Mouse (Mus musculus) hematopoietic stem cell, adult 5-6 weeks (primary cell): ENCODE measurements around the gene Pdcd1lg2. TPM values are rescaled to one million over a fixed set of nuclear protein-coding genes. Genes with fewer than 3 reads are reported as not detected.

Source experiments
- ATAC-seq, 2 experiments: fragments of 125-278 bp in 1 of 2; replicated peaks in 1 of 2; 2 replicates each; pipeline ENCODE4 v1.8.0; 2016 to 2017; ENCODE audit warnings: inconsistent platforms in 2 of 2, mild to moderate bottlenecking in 2 of 2, moderate number of reproducible peaks in 2 of 2, low read depth in 1 of 2, moderate TSS enrichment in 1 of 2; ENCODE audit not compliant: low FRiP score in 2 of 2, poor library complexity in 2 of 2, severe bottlenecking in 2 of 2, insufficient read depth in 1 of 2, low TSS enrichment in 1 of 2
- total RNA-seq: library from RNA; stranded (forward); fragments of 172-1452, 232-1000 nt; gene quantifications from 2 replicates; pipeline ENCODE4 v1.2.3, GENCODE M21; 2017

Pdcd1lg2 gene
- total RNA-seq, 1 experiment from 2014 or later, result 5.7 TPM

DNA sequence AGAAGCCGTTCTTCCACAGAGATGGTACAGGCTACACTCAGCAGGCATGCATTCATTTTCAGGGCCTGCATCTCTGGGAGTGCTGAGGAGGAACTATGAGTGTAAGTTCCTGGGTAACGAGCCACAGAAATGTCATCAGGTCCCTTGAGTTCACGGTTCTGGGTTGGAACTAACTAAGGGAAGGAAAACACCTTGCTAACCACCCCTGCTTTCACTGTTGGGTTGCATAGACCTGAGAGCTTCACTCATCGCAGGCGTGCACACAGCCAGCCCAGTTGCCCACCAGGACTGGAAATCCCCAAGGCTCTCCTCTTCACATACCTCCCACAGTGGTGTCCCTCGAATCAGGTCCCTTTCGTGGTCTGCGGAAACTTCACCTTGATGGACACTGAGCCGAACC is 35.8 kb upstream of the Pdcd1lg2 start:
- ATAC-seq, result no peak

DNA sequence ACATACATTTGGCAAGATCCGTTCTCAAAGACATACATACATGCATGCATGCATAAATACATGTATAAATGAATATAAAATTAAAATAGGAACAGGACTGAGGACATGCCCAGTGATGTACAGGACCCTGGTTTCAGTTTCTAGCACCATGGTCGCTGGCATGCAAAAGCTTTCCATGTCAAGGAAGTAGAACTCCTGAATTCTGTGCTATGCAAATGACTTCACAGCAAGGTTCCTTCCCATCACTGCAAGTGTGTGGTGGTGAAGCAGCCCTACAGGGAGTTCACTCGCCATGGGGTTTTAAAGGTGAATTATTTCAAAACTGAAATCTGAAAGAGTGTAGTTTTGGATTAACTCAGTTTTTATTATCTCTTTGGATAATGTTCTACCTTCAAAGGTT is 34.3 kb upstream of the Pdcd1lg2 start:
- ATAC-seq, result no peak

DNA sequence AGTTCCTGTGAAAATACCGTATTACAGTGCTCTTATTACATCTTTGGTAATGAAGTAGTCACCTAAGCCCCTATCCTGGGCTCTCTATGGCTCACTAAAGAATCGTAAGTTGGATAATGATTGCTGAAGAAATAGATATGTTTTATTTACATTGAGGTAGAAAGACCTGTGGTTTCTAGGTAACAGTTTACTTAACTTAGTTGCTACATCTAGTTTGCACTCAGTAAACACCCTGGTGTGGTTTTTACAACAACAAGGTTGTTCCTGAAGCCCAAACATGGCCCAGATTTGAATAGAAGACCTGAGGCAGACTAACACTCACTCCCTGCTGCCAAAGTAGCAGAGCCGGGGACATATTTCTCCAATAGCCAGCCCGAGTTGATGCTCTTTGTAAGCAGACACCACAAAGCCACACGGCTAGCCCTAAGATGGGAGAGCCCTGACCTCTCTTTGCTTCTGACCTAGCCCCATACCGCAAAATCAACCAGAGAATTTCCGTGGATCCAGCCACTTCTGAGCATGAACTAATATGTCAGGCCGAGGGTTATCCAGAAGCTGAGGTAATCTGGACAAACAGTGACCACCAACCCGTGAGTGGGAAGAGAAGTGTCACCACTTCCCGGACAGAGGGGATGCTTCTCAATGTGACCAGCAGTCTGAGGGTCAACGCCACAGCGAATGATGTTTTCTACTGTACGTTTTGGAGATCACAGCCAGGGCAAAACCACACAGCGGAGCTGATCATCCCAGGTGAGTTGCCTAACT is 30.7 kb upstream of the Pdcd1lg2 start:
- no peak for ATAC-seq

DNA sequence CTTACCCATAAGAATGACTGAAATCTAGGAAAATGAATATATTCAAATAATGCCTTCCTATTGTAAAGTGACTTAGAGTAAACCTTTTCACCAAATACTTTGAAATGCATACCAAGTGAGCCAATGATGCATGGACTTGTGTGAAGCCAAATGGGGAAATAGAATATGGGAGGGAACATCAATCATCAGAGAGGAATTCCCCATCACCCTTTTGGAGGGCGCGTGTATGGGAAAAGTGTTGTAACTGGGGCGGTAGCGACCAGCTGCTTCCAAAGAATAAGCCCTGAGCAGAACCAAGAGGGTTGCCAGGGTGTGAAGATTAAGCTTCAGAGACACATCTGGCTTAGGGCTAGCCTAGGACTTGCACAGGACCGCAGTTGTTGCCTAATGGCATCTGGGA is 27.4 kb upstream of the Pdcd1lg2 start:
- ATAC-seq, result no peak; a peak in 1 of 4 replicates

DNA sequence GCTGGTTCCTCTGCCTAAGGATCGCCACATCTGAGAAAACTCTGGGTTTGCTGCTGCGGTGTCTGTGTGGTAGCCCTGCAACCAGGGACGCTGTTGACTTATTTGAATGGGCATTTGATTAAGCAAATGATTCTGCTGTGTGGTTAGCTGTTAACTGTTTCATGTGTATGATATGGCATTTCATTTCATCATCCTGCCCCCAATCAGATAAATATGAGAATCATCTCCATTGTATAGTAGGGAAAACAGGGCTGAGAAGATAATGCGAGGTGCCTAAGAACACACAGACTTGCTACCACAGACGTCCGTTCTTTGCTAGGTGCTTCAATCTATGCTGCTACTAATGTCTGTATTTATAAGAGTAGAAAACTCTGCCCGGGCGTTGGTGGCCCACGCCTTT is 26.3 kb upstream of the Pdcd1lg2 start:
- no peak for ATAC-seq

DNA sequence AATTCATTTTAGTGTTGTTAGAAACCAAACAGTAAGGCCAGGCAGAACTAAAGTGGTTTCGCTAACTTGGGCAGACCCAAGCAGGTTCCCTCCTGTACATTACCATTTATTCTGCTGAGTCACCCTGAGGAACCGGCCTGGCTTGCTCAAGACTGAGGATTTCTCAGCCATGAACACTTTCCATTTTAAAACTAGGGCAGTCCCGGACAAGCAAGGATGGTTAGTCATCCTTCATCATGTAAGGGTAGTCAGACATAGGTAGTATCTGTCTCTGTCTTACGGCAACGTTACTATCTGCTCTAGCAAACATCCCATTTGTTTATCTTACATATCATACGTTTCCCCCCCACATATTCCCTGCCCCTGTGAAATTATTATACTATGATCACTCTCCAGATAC is 25.7 kb upstream of the Pdcd1lg2 start:
- peak; percentile 49 to 69; a peak in 2 of 4 replicates for ATAC-seq

DNA sequence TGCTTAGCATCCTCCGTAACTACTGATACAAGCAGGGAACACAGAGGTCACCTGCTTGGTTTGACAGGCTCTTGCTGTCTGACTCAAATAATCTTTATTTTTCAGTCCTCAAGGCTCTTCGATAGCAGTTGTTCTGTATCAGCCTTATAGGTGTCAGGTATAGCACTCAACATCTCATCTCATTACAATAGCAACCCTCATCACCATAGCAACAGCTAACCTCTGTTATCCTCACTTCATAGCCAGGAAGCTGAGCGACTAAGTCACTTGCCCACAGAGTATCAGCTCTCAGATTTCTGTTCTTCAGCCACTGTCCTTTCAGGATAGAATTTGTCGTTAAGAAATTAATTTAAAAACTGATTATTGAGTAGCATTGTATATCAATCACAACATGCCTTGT is 24.9 kb upstream of the Pdcd1lg2 start:
- ATAC-seq, result no peak

DNA sequence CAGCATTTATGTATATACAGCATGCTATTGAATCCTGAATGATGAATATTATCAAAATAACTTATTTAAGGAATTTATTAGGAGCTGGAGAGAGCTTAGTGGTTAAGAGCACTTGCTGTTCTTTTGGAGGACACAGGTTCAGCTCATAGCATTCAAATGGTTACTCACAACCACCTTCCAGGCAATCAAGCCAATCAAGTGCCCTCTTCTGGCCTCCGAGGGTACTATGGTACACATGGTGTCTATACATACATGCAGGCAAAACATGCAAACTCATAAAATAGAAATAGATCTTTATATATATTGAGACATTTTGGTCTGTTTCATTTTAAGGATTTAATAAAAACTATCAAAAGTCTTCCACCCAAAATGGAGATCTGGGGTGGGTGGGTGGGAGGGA is 21.9 kb upstream of the Pdcd1lg2 start:
- ATAC-seq, result no peak

DNA sequence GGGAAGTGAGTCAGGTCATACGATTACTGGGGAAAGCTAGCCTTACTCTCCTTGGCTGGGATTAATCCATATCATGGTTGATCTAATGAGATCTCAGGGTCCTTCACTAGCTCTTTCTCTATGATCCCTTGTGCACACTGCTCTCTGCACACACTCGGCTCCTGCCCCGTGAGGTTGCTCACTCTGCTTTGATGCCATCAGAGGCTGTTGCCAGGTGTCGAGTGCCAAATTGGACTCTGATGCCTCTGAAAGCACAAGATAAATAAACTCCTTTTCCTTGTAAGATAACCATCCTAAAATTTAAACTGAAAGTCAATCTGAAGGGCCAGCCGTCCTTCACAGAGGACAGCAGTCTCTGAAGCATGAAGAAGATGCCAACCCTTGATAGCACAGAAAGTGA is 20.2 kb upstream of the Pdcd1lg2 start:
- no peak for ATAC-seq

DNA sequence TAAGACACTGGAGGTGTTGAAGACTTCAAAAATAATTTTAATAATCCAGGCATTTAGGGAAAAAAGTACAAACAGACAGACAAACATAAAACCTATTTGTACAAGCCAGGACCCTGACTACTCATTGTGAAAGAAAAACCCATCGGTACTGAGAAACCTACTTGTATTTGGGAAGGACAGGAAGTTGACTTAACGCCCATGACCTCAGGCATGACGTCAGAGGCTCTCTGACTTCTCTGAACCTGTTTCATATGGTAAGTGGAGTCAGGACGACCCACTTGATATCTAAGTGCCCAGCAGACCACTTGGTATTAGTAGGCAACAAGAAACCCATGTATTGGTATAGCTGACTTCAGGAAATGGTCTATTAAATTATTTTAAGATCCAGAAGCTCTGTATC is 19.4 kb upstream of the Pdcd1lg2 start:
- no peak for ATAC-seq

DNA sequence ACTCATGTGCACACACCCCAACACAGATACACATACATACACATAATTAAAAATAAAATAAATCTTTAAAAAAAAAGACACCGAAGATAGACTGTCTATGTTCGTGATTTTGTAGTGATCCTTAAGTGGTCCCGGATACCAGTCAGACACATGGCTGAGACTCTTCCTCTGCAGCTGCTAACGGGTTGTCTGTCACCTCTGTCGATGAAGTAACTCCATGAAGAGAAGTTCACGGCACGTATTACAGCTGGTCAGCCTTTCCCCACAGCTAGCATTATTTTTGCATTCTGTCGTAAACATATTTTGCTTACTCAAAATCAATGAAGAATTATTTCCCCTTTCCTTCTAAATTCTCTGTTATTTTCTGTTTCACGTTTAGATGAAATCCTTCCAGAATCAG is 17.4 kb upstream of the Pdcd1lg2 start:
- ATAC-seq, result no peak

DNA sequence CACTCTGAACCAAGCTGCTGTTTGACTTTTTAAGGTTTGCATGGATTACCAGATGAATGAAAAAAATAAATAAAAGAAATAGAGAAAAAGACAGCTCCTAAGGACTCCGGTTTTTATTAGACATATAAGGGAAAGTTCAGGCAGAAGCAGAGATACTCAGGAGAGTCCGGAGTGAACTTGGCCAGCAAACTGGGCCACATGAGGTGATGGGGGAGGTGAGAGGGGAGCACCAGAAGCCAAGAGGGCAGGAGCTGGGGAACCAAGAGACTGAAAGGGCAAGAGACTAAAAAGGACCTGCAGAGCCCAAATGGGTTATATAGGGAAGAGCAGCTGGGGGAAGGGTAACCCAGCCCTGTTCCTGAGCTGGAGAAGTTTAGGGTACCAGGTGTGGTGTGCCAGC is 16.0 kb upstream of the Pdcd1lg2 start:
- no peak for ATAC-seq

DNA sequence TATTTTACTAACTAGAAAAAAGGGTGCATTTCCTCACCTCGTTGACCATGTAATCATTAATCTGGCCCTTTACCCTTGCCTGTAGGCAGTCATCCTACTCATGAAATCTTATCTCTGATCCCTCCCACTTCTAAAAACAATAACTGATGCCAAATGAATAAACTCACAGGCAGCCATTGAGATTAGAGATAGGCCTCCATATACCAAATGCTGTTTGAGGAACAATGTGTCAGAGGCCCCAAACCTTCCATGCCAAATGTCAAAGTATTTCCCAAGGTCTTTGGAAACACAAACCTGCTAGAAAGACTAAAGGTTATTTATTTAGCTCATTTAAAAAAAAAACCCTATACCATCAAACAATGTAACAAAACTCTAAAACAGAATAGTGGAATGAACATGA is 14.4 kb upstream of the Pdcd1lg2 start:
- ATAC-seq, result no peak

DNA sequence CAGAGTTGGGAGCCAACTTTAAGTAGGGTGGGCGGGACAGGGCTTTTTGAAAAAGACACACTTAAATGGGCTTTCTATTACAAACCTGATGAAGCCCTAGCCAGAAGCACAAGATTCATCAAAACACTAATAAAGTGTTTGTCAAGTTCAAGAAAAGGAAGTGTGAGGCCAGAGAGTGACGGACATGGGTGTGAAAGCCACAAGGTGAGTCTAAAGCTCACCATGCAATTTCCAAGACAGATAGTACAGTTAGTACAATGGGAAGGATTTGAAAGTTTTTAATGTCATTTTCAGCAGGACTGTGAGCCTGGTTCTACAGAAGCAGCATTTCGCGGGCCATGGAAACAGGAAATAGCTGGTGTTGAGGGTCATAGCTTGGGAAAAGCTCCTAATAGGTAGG is 10.9 kb upstream of the Pdcd1lg2 start:
- no peak for ATAC-seq

DNA sequence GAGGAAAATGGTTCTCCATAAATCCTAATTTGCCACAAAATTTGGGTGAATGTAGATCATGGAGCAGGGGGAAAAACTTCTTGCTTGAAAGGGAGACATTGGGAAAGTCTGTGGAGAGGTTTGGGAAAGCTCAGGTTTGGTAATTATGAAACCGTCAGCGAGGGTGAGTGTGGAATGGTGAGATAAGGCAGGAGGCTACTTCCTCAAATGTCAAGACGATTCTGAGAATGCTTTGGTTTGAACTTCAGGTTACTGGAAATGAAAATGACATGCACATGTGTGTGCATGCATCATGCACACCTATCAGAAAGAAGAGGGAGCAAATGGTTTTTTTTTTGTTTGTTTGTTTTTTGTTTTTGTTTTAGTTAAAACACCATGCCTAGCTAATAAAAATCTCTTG is 10.3 kb upstream of the Pdcd1lg2 start:
- ATAC-seq, result peak in 1 of 2 experiments; percentile 62; a peak in 1 of 4 replicates

DNA sequence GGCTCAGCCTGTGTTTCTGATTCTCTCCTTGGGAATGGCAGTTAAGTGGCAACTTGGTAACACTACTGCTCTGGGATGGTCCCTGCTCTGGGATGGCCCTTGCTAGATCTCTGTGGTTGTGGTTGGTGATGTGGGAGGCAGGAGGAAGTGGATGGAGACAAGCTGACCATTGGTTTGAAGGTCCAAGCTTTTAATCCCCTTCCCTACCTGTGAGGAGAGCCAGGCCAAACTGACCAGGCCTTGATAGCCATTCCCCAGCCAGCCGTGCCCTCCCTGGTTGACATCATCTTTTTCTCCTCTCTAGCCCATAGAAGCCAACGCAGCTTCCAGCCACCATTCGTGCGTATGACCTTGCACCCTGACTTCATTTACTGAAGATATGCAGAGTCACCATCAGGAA is 8.1 kb upstream of the Pdcd1lg2 start:
- no peak for ATAC-seq

DNA sequence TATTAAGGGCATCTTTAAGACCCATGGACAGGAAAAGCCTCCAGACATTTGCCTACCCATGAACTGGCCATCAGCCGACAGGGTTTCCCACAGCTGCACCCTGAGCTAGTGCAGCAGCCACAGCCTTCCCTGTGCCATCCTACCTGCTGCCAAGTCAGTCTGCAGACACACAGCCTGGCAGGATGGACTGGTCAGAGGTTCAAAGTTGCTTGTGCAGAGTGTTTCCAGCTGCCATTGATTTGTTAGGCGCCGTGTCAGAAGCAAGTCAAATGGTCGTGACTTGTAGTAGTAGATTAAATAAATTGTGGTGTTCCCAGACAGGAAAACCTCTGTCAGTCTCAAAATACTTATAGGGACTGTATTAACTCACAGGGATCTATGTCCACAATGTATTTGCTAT is 7.5 kb upstream of the Pdcd1lg2 start:
- ATAC-seq, result no peak

DNA sequence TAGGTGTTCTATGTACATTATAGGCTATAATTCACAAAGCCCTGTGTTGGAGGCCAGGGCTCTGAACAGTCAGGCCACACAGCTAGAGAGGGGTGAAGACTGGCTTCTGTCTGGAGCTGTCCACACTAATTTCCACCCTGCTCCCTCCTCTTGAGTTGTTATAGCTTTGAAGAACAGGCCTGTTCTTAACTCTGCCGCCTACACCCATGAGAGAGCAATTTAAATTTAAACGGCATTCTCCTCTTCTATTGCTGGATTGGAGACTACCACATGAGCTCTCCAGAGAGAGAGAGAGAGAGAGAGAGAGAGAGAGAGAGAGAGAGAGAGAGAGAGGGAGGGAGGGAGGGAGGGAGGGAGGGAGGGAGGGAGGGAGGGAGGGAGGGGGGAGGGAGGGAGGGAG is 5.3 kb upstream of the Pdcd1lg2 start:
- ATAC-seq, result no peak
